Mouse (Mus musculus) megakaryocyte progenitor cell, adult 5-6 weeks (primary cell): ENCODE measurements at regions not wholly inside any gene's neighbourhood (a gene's known extent, or its start where the extent isn't known, plus 50 kb on each side); places are given as distances from the start of the nearest gene placed in this dataset.

ENCODE experiments used
- ATAC-seq: replicated peaks from 2 replicates; pipeline ENCODE4 v1.8.0; 2016; ENCODE audit warnings: mild to moderate bottlenecking, moderate TSS enrichment, inconsistent platforms; ENCODE audit not compliant: poor library complexity

GRCm38 (mm10) chr8:41869681-41870356 lies 452.9 kb upstream of the Frg1 start:
- no peak for ATAC-seq

GRCm38 (mm10) chr8:41860918-41861317 lies 444.0 kb upstream of the Frg1 start:
- ATAC-seq, result no peak

GRCm38 (mm10) chr8:41831713-41832112 lies 414.8 kb upstream of the Frg1 start:
- no peak for ATAC-seq

GRCm38 (mm10) chr8:41830407-41830806 lies 413.5 kb upstream of the Frg1 start:
- ATAC-seq, result no peak

- ATAC-seq, result peak; percentile 86
Measured at GRCm38 (mm10) chr8:41824928-41825327, 408.1 kb upstream of the Frg1 start.

GRCm38 (mm10) chr8:41823041-41823440 lies 406.2 kb upstream of the Frg1 start:
- ATAC-seq, result no peak

- ATAC-seq, result no peak
Measured at GRCm38 (mm10) chr8:41821676-41822075, 404.8 kb upstream of the Frg1 start.

GRCm38 (mm10) chr8:41820605-41821395 lies 403.9 kb upstream of the Frg1 start:
- peak; percentile 79 for ATAC-seq

- ATAC-seq, result no peak
Measured at GRCm38 (mm10) chr8:41818577-41818976, 401.7 kb upstream of the Frg1 start.

- ATAC-seq, result no peak
Measured at GRCm38 (mm10) chr8:41818079-41818478, 401.2 kb upstream of the Frg1 start.

- ATAC-seq, result no peak
Measured at GRCm38 (mm10) chr8:41815272-41815671, 398.4 kb upstream of the Frg1 start.

- ATAC-seq, result no peak
Measured at GRCm38 (mm10) chr8:41795625-41796024, 378.8 kb upstream of the Frg1 start.

- ATAC-seq, result no peak
Measured at GRCm38 (mm10) chr8:41786952-41787861, 370.3 kb upstream of the Frg1 start.

- no peak for ATAC-seq
Measured at GRCm38 (mm10) chr8:41785977-41786376, 369.1 kb upstream of the Frg1 start.

- no peak for ATAC-seq
Measured at GRCm38 (mm10) chr8:41782837-41783236, 366.0 kb upstream of the Frg1 start.

GRCm38 (mm10) chr8:41779459-41779858 lies 362.6 kb upstream of the Frg1 start:
- ATAC-seq, result no peak

GRCm38 (mm10) chr8:41771729-41772128 lies 354.9 kb upstream of the Frg1 start:
- ATAC-seq, result no peak

- no peak for ATAC-seq
Measured at GRCm38 (mm10) chr8:41753481-41753880, 336.6 kb upstream of the Frg1 start.

- ATAC-seq, result no peak
Measured at GRCm38 (mm10) chr8:41752641-41753040, 335.8 kb upstream of the Frg1 start.

GRCm38 (mm10) chr8:41747024-41747423 lies 330.1 kb upstream of the Frg1 start:
- no peak for ATAC-seq
